Mouse (Mus musculus): ENCODE results near the gene Fam122a. TPM values are rescaled to one million over a fixed set of nuclear protein-coding genes. Genes with fewer than 3 reads are reported as not detected.

The Fam122a gene
- polyA plus RNA-seq, 1 experiment from 2014 or later: 20.5 TPM

- no peak for ATAC-seq (ENCODE audit: low read depth)
- no peaks in the 10 kb centered on the region for H3K9me3 ChIP-seq (replicated peaks; ENCODE audit: control insufficient read depth, low read length)
- 81% methylated on average over 5 of the region's 5 CpGs for WGBS (ENCODE audit: insufficient replicate concordance)
These were observed 4.6 kb downstream of the Fam122a start for GRCm38 (mm10) chr19:24472512-24472911.

GRCm38 (mm10) chr19:24471538-24471937 lies 5.6 kb downstream of the Fam122a start:
- 84% methylated on average over 6 of the region's 6 CpGs for WGBS (ENCODE audit: insufficient replicate concordance)
- no peak overlapping the region for H3K4me2 ChIP-seq (ENCODE audit: low read depth, low read length)

More at GRCm38 (mm10) chr19:24472512-24472911, 4.6 kb downstream of the Fam122a start:
- Histone ChIP-seq H3K4me1 (ENCODE audit: control insufficient read depth, low read depth, low read length) (peaks cover 13% of the 10 kb centered on the region), H3K36me3 (ENCODE audit: control insufficient read depth, insufficient read depth) (no peaks in the 10 kb centered on the region), H3K27ac (ENCODE audit: low read length) (no peak overlapping the region), H3K4me2 (ENCODE audit: low read depth, low read length) (no peak overlapping the region), H3K9ac (ENCODE audit: low read depth, low read length) (no peak overlapping the region), H3K4me3 (ENCODE audit: low read depth, low read length) (no peak overlapping the region), H3K27me3 (ENCODE audit: control insufficient read depth, insufficient read depth, low read depth, low read length) (no peaks in the 10 kb centered on the region)

GRCm38 (mm10) chr19:24469216-24469615 lies 7.9 kb downstream of the Fam122a start:
- no peaks in the 10 kb centered on the region; the same call in 1 of the 2 replicates for H3K4me1 ChIP-seq (ENCODE audit: control insufficient read depth, low read depth, low read length)
- WGBS (ENCODE audit: insufficient replicate concordance): 58% methylated on average over 4 of the region's 4 CpGs
- H3K9me3 ChIP-seq (replicated peaks; ENCODE audit: control insufficient read depth, low read length): no peaks in the 10 kb centered on the region
- ATAC-seq (ENCODE audit: low read depth): no peak
- no peak overlapping the region for H3K27ac ChIP-seq (ENCODE audit: low read length)
- no peaks in the 10 kb centered on the region for H3K27me3 ChIP-seq (ENCODE audit: control insufficient read depth, insufficient read depth, low read depth, low read length)
- no peak overlapping the region for H3K9ac ChIP-seq (ENCODE audit: low read depth, low read length)
- no peaks in the 10 kb centered on the region for H3K36me3 ChIP-seq (ENCODE audit: control insufficient read depth, insufficient read depth)
- H3K4me2 ChIP-seq (ENCODE audit: low read depth, low read length): no peak overlapping the region
- H3K4me3 ChIP-seq (ENCODE audit: low read depth, low read length): no peak overlapping the region

More at GRCm38 (mm10) chr19:24471538-24471937, 5.6 kb downstream of the Fam122a start:
- Histone ChIP-seq H3K27me3 (ENCODE audit: control insufficient read depth, insufficient read depth, low read depth, low read length) (no peaks in the 10 kb centered on the region), H3K4me1 (ENCODE audit: control insufficient read depth, low read depth, low read length) (peaks cover 13% of the 10 kb centered on the region), H3K4me3 (ENCODE audit: low read depth, low read length) (no peak overlapping the region), H3K36me3 (ENCODE audit: control insufficient read depth, insufficient read depth) (no peaks in the 10 kb centered on the region), H3K9ac (ENCODE audit: low read depth, low read length) (no peak overlapping the region), H3K9me3 (replicated peaks; ENCODE audit: control insufficient read depth, low read length) (no peaks in the 10 kb centered on the region), H3K27ac (ENCODE audit: low read length) (no peak overlapping the region)
- ATAC-seq (ENCODE audit: low read depth): no peak

- 78% methylated on average over 3 of the region's 3 CpGs for WGBS (ENCODE audit: insufficient replicate concordance)
- Histone ChIP-seq H3K9ac (ENCODE audit: low read depth, low read length) (no peak overlapping the region), H3K4me2 (ENCODE audit: low read depth, low read length) (no peak overlapping the region), H3K4me3 (ENCODE audit: low read depth, low read length) (no peak overlapping the region), H3K27ac (ENCODE audit: low read length) (no peak overlapping the region), H3K4me1 (ENCODE audit: control insufficient read depth, low read depth, low read length) (no peaks in the 10 kb centered on the region), H3K27me3 (ENCODE audit: control insufficient read depth, insufficient read depth, low read depth, low read length) (no peaks in the 10 kb centered on the region), H3K9me3 (replicated peaks; ENCODE audit: control insufficient read depth, low read length) (no peaks in the 10 kb centered on the region), H3K36me3 (ENCODE audit: control insufficient read depth, insufficient read depth) (no peaks in the 10 kb centered on the region)
- no peak for ATAC-seq (ENCODE audit: low read depth)
These were observed 8.5 kb downstream of the Fam122a start for GRCm38 (mm10) chr19:24468616-24469015.

GRCm38 (mm10) chr19:24463011-24463410 lies 14.1 kb downstream of the Fam122a start:
- ATAC-seq (ENCODE audit: low read depth): no peak
- Histone ChIP-seq H3K36me3 (ENCODE audit: control insufficient read depth, insufficient read depth) (no peaks in the 10 kb centered on the region), H3K4me2 (ENCODE audit: low read depth, low read length) (no peak overlapping the region), H3K9ac (ENCODE audit: low read depth, low read length) (no peak overlapping the region), H3K27me3 (ENCODE audit: control insufficient read depth, insufficient read depth, low read depth, low read length) (no peaks in the 10 kb centered on the region), H3K27ac (ENCODE audit: low read length) (no peak overlapping the region), H3K9me3 (replicated peaks; ENCODE audit: control insufficient read depth, low read length) (no peaks in the 10 kb centered on the region), H3K4me3 (ENCODE audit: low read depth, low read length) (no peak overlapping the region), H3K4me1 (ENCODE audit: control insufficient read depth, low read depth, low read length) (peaks cover 3% of the 10 kb centered on the region; the same call in 1 of the 2 replicates)
- WGBS (ENCODE audit: insufficient replicate concordance): 84% methylated on average over 3 of the region's 3 CpGs

GRCm38 (mm10) chr19:24456591-24457231 lies 20.4 kb downstream of the Fam122a start:
- WGBS (ENCODE audit: insufficient replicate concordance): 93% methylated on average over 6 of the region's 6 CpGs
- Histone ChIP-seq H3K9me3 (replicated peaks; ENCODE audit: control insufficient read depth, low read length) (no peaks in the 10 kb centered on the region), H3K4me1 (ENCODE audit: control insufficient read depth, low read depth, low read length) (peaks cover 18% of the 10 kb centered on the region), H3K36me3 (ENCODE audit: control insufficient read depth, insufficient read depth) (no peaks in the 10 kb centered on the region), H3K27ac (ENCODE audit: low read length) (no peak overlapping the region), H3K9ac (ENCODE audit: low read depth, low read length) (no peak overlapping the region), H3K4me3 (ENCODE audit: low read depth, low read length) (no peak overlapping the region), H3K27me3 (ENCODE audit: control insufficient read depth, insufficient read depth, low read depth, low read length) (no peaks in the 10 kb centered on the region), H3K4me2 (ENCODE audit: low read depth, low read length) (no peak overlapping the region)
- ATAC-seq (ENCODE audit: low read depth): no peak

- no peaks in the 10 kb centered on the region for H3K9me3 ChIP-seq (replicated peaks; ENCODE audit: control insufficient read depth, low read length)
- H3K4me1 ChIP-seq (ENCODE audit: control insufficient read depth, low read depth, low read length): peaks cover 15% of the 10 kb centered on the region
- no peak overlapping the region for H3K4me3 ChIP-seq (ENCODE audit: low read depth, low read length)
- WGBS (ENCODE audit: insufficient replicate concordance): 77% methylated on average over 6 of the region's 6 CpGs
- no peak overlapping the region for H3K27ac ChIP-seq (ENCODE audit: low read length)
- H3K9ac ChIP-seq (ENCODE audit: low read depth, low read length): no peak overlapping the region
- no peaks in the 10 kb centered on the region for H3K36me3 ChIP-seq (ENCODE audit: control insufficient read depth, insufficient read depth)
- ATAC-seq (ENCODE audit: low read depth): no peak
- H3K4me2 ChIP-seq (ENCODE audit: low read depth, low read length): no peak overlapping the region
- H3K27me3 ChIP-seq (ENCODE audit: control insufficient read depth, insufficient read depth, low read depth, low read length): no peaks in the 10 kb centered on the region
These were observed 21.8 kb downstream of the Fam122a start for GRCm38 (mm10) chr19:24455249-24455960.

- H3K9me3 ChIP-seq (replicated peaks; ENCODE audit: control insufficient read depth, low read length): no peaks in the 10 kb centered on the region
- 64% methylated on average over 2 of the region's 2 CpGs for WGBS (ENCODE audit: insufficient replicate concordance)
- ATAC-seq (ENCODE audit: low read depth): no peak
- no peak overlapping the region for H3K4me2 ChIP-seq (ENCODE audit: low read depth, low read length)
- no peak overlapping the region for H3K27ac ChIP-seq (ENCODE audit: low read length)
- H3K4me1 ChIP-seq (ENCODE audit: control insufficient read depth, low read depth, low read length): peaks cover 15% of the 10 kb centered on the region
- no peaks in the 10 kb centered on the region for H3K27me3 ChIP-seq (ENCODE audit: control insufficient read depth, insufficient read depth, low read depth, low read length)
- H3K9ac ChIP-seq (ENCODE audit: low read depth, low read length): no peak overlapping the region
- H3K4me3 ChIP-seq (ENCODE audit: low read depth, low read length): no peak overlapping the region
- H3K36me3 ChIP-seq (ENCODE audit: control insufficient read depth, insufficient read depth): no peaks in the 10 kb centered on the region
These were observed 22.7 kb downstream of the Fam122a start for GRCm38 (mm10) chr19:24454451-24454850.

GRCm38 (mm10) chr19:24453379-24453778 lies 23.8 kb downstream of the Fam122a start:
- peaks cover 15% of the 10 kb centered on the region for H3K4me1 ChIP-seq (ENCODE audit: control insufficient read depth, low read depth, low read length)
- no peak overlapping the region for H3K4me3 ChIP-seq (ENCODE audit: low read depth, low read length)
- no peaks in the 10 kb centered on the region for H3K27me3 ChIP-seq (ENCODE audit: control insufficient read depth, insufficient read depth, low read depth, low read length)
- H3K9ac ChIP-seq (ENCODE audit: low read depth, low read length): no peak overlapping the region
- H3K36me3 ChIP-seq (ENCODE audit: control insufficient read depth, insufficient read depth): no peaks in the 10 kb centered on the region
- no peak for ATAC-seq (ENCODE audit: low read depth)
- 87% methylated on average over 13 of the region's 13 CpGs for WGBS (ENCODE audit: insufficient replicate concordance)
- H3K9me3 ChIP-seq (replicated peaks; ENCODE audit: control insufficient read depth, low read length): no peaks in the 10 kb centered on the region
- no peak overlapping the region for H3K27ac ChIP-seq (ENCODE audit: low read length)
- H3K4me2 ChIP-seq (ENCODE audit: low read depth, low read length): no peak overlapping the region
